Mouse (Mus musculus) kidney, adult 2 months (tissue): ENCODE measurements around the gene Dbndd2. TPM values are rescaled to one million over a fixed set of nuclear protein-coding genes. Genes with fewer than 3 reads are reported as not detected.

Source experiments
- DNase-seq: peaks from one replicate; pipeline ENCODE4 v3.0.0; 2021
- H3K27ac ChIP-seq: fragments of 200-500 bp; 2 replicates; pipeline ENCODE4 v1.5.1; 2012; ENCODE audit warnings: low read depth, low read length, control low read depth, inconsistent platforms; ENCODE audit not compliant: insufficient read depth
- H3K27me3 ChIP-seq: fragments of 200-500 bp; replicated peaks from 2 replicates; pipeline ENCODE4 v1.6.1; 2012; ENCODE audit warnings: mild to moderate bottlenecking, moderate library complexity, low read length, inconsistent platforms; ENCODE audit not compliant: control insufficient read depth, insufficient read depth
- H3K36me3 ChIP-seq: fragments of 200-500 bp; 2 replicates; pipeline ENCODE4 v1.6.1; 2012; ENCODE audit warnings: mild to moderate bottlenecking, moderate library complexity, low read length, inconsistent platforms; ENCODE audit not compliant: control insufficient read depth, insufficient read depth
- H3K4me1 ChIP-seq: fragments of 200-500 bp; 2 replicates; pipeline ENCODE4 v1.6.1; 2011; ENCODE audit warnings: low read length; ENCODE audit not compliant: control insufficient read depth, insufficient read depth
- H3K4me3 ChIP-seq: fragments of 200-500 bp; 2 replicates; pipeline ENCODE4 v1.5.1; 2011; ENCODE audit warnings: mild to moderate bottlenecking, low read depth, low read length, control low read depth; ENCODE audit not compliant: insufficient read depth
- CTCF ChIP-seq: fragments of 200-500 bp; conservative IDR thresholded peaks from 2 replicates; pipeline ENCODE4 v1.5.1; 2011; ENCODE audit warnings: low read depth, mild to moderate bottlenecking, control low read depth, low read length, moderate library complexity, mixed read lengths; ENCODE audit not compliant: insufficient read depth, insufficient read length
- POLR2A ChIP-seq: fragments of 200-500 bp; IDR thresholded peaks from one replicate; pipeline ENCODE4 v1.6.1; 2011; ENCODE audit warnings: low read depth, low read length, control low read depth
- WGBS: fragments of 180-500 bp; shearing (Covaris S2); methylation state at CpG from one replicate; pipeline ENCODE4 v1.1.7; 2018; 5-methylcytosine and 5-hydroxymethylcytosine counted together
- polyA plus RNA-seq: library from polyadenylated mRNA; depleted of rRNA; stranded (reverse); fragments of >200 nt; gene quantifications from 2 replicates; pipeline ENCODE4 v1.2.3, GENCODE M21; 2012

The Dbndd2 gene
- polyA plus RNA-seq, 1 experiment: 36.8 TPM

DNA sequence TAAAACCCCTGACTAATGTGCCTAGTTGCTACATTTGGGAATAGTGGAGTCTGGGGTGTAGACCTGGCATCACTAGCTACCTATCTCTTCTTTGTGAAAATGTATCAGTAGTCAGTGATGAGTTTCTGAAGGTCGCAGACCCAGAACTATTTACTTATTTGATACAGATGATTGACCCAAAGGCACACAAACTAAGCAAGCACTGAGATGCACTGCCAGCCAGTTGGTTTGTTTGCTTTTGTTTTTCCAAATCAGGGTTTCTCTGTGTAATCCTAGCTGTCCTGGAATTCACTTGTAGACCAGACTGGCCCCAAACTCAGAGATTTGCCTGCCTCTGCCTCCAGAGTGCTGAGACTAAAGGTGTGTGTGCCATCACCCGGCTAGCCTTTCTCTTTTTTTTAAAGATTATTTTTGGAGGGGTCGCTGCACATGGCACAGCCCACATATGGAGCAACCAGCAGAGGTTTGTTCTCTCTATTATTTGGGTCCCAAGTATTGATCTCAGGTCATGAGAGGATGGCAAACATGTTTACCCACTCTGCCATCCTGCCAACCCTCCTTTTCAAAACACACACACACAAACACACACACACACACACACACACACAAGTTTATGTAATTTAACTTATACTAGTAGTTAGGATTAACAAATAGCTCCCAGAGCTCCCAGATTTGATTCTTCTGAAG is 40.4 kb upstream of the Dbndd2 start:
- no peak for DNase-seq
- WGBS: 78% methylated on average over 3 of the region's 3 CpGs

DNA sequence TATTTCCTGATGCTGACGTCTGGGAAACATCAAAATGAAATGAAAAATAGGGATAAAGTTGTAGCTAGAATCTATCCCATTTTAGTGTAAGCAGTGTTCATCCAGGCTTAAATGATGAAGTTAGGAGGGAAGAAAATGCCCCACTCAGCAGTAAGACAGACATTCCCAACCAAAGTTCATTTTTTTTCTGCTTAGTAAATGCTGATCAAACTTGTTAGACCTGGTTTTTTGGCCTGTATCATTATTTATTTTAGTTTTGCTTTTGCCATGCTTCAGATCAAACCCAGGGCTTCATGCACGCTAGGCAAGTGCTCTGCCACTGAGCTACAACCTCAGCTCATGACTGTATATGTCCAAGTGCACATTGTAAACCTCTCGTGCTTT is 39.8 kb upstream of the Dbndd2 start:
- no peaks in the 10 kb centered on the region for H3K27me3 ChIP-seq
- WGBS: 50% methylated on average over 3 of the region's 3 CpGs
- peak overlapping the region; percentile 34; the same call in 1 of the 2 replicates for H3K27ac ChIP-seq
- TF ChIP-seq POLR2A: no peak
- TF ChIP-seq CTCF: no peak
- no peaks in the 10 kb centered on the region for H3K36me3 ChIP-seq
- H3K4me1 ChIP-seq: peaks cover 8% of the 10 kb centered on the region; the same call in 1 of the 2 replicates
- H3K4me3 ChIP-seq: no peak overlapping the region
- peak; percentile 61 for DNase-seq

More for the DNA sequence above, 40.4 kb upstream of the Dbndd2 start:
- no peak for TF ChIP-seq CTCF
- Histone ChIP-seq H3K4me3 (no peak overlapping the region), H3K27me3 (no peaks in the 10 kb centered on the region), H3K4me1 (peaks cover 8% of the 10 kb centered on the region; the same call in 1 of the 2 replicates), H3K27ac (0 out of 2 replicates have a peak overlapping the region, but pooled peaks have one; percentile 8), H3K36me3 (no peaks in the 10 kb centered on the region)

DNA sequence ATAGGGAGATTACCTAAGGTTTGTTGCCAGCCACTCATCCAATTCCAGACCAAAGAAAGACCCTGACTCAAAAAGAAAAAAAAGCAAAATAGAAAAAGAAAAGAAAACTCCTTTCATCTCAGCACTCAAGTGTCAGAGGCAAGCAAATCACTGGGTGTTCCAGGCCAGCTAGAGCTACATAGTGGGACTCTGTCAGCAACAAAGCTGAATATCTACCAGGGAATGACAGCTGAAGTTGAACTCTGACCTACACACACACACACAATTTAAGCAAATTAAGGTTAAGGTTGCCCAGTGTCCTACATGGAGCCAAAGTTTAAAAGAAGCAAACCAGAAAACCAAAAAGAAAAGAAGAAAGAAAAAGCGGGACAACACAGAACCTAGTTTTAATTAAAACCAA is 37.8 kb upstream of the Dbndd2 start:
- Histone ChIP-seq H3K4me3 (no peak overlapping the region), H3K4me1 (peaks cover 13% of the 10 kb centered on the region), H3K27me3 (no peaks in the 10 kb centered on the region), H3K36me3 (no peaks in the 10 kb centered on the region), H3K27ac (no peak overlapping the region)
- WGBS: 52% methylated on average over 1 of the region's 1 CpGs
- peak; percentile 66 for DNase-seq
- TF ChIP-seq POLR2A (no peak), CTCF (no peak)

DNA sequence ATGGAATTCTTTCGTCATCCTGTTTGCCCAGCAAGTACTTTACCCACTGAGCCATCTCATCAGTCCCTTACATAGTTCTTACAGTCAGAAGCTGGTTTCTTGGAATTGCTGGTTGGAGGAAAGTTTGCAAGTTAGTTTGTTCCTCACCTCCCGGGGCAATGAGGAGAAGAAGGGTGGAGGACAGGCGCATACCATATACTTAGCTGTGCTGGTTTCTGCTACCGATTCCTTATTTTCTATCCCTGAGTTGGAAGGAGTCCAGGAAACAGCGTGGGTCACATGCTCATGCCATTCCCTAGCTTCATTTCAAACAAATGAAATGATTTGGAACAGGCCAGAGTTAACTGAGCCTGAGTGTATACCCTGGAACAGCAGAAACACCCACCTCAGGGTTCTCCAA is 37.0 kb upstream of the Dbndd2 start:
- WGBS: 37% methylated on average over 5 of the region's 5 CpGs
- H3K27me3 ChIP-seq: no peaks in the 10 kb centered on the region
- TF ChIP-seq CTCF (no peak), POLR2A (no peak)
- H3K36me3 ChIP-seq: no peaks in the 10 kb centered on the region
- peak; percentile 54 for DNase-seq
- H3K27ac ChIP-seq: no peak overlapping the region
- no peak overlapping the region for H3K4me3 ChIP-seq
- peaks cover 14% of the 10 kb centered on the region for H3K4me1 ChIP-seq

- Histone ChIP-seq H3K4me3 (no peak overlapping the region), H3K36me3 (no peaks in the 10 kb centered on the region), H3K27me3 (no peaks in the 10 kb centered on the region), H3K27ac (no peak overlapping the region), H3K4me1 (peaks cover 19% of the 10 kb centered on the region)
- TF ChIP-seq CTCF (no peak), POLR2A (no peak)
- no peak for DNase-seq
- 82% methylated on average over 14 of the region's 14 CpGs for whole genome bisulfite sequencing
These were observed 36.4 kb upstream of the Dbndd2 start for GRCm38 (mm10) chr2:164449341-164450042.

DNA sequence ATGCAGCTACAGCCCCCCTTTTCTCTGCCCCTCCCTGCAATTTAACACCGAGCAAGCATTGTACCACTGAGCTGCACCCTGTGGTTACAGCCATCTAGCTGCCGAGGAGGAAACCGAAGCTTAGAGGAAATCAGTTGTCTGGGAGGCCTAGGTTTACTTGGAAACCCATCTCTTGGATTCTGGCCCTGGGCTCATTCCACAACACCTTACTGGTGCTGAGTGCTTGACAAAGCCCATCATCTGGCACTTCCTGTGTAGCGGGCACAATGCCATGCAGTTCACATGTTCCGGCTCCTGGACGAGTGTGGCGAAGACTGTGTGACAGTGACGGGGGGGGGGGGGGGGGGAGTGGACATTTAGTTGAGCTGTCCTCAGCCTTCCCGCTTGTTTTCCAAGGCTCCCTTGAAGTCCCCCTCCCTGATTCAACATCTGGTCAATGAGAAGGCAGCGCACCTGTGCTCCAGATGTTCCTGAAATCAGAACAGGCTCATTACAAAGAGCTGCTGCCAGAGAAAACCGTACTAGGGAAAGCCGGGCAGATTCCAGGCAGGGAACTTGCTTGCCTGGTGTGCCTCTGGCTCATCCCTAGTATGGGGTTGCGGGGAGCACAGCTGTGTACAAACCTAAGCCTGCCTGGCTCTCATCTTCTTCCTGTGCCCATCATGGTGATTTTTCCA is 33.8 kb upstream of the Dbndd2 start:
- peak; percentile 54 for DNase-seq

More for the DNA sequence above, 33.8 kb upstream of the Dbndd2 start:
- 33% methylated on average over 12 of the region's 13 CpGs for WGBS
- no peak overlapping the region for H3K27ac ChIP-seq
- no peaks in the 10 kb centered on the region for H3K27me3 ChIP-seq
- no peak for TF ChIP-seq CTCF
- TF ChIP-seq POLR2A: no peak
- no peaks in the 10 kb centered on the region for H3K36me3 ChIP-seq
- H3K4me1 ChIP-seq: peaks cover 39% of the 10 kb centered on the region
- no peak overlapping the region for H3K4me3 ChIP-seq
